Mouse (Mus musculus): Measurements from ENCODE around the gene Hoxa7. TPM values are rescaled to one million over a fixed set of nuclear protein-coding genes. Genes with fewer than 3 reads are reported as not detected.

Hoxa7 gene
- total RNA-seq, 2 experiments from 2014 or later = 2.6 to 4.1 TPM

DNA sequence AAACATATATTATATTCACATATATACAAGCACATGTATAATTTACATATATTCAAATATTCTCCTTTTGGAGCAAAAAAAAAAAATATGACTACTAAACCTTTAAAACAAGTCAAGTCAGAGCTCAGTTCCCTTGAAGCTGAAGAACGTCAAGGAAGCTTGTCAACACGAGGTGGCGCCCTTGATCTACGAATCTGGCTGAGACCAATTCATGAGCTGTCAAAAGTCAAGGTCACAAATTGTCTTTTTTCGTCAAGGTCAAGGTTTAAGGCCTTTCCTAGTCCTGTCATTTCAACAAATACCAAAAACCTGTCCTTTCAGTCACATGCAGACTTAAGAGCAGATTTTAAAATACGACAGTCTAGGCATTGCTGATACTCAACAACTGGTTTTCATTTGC lies 35.3 kb upstream of the Hoxa7 start:
- no peak for ATAC-seq (replicated peaks; ENCODE audit: low FRiP score, low TSS enrichment, poor library complexity, severe bottlenecking)

DNA sequence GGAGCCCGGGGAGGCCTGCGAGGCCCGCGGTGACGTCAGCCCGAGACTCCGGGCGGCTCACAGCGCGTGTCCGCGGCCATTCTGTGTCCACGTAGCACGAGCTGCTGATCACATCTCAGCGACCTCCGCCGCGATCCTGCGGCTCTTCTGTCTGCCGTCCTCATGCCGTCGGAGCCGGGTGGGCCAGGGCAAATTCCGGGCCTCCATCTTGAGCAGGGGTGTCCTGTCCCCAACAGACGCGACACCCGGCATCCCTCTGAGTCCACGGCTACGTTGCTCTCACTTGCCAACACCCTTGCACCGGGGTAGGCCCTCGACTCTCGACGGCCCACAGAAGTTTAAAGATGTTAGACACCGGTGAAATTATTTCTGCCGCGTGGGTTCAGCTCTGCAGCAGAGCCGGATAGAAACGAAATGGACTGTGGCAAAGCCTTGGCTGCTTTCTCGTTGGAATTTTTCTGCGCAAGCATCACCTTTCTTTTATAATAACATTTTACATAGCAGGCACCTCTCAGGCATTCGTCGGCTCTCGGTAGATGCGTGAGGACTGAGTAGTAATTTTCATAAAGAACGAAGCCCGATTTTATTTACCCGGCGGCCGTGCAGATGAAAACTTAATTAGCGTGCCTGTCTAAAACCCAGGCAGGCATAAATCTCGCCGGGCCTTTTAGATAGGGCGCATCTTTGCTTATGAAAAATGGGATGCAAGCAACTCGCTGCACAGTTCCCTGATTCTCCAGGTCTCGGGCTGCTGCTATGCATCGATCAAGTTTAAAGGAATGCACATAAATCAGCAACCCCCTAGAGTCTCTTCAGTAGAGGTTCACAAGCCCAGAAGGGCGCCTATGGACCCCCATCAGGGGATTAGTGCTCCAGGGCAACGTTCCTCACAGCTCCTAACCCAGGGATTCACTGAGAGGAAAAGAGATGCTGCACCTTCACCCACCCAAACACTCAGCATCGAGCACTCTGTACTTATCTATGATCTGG lies 32.2 kb upstream of the Hoxa7 start:
- no peak for ATAC-seq (replicated peaks; ENCODE audit: low FRiP score, low TSS enrichment, poor library complexity, severe bottlenecking)

DNA sequence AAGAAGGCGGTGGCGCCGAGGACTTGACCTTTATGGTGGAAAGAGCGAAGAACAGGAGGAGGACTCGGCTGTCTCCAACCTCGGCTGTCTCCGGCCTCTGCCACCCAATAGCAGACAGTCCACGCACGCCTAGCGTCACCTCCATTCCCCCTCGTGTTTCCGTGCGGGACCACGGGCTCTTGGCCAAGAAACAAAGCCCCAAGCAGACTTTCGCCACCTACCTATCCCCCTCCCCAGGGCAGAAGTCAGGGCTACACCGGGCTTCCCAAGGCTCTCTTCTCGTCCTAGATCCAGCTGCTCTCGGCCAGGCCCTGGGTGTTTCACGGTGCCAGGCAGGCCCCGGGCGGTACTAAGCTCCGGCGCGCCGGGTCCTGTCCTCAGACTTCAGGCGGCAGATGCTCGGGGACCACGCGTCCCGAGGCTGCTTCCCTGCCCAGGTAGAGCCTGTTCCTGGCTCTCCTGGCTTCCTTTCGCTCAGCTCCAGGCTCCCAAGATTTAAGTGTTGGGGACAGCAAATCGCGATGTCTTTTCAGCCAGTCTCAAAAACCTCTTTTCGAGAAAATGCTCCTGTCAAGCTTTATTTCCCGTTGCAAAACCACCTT lies 31.2 kb upstream of the Hoxa7 start:
- ATAC-seq (replicated peaks; ENCODE audit: low FRiP score, low TSS enrichment, poor library complexity, severe bottlenecking) = peak; percentile 9; the same call in 1 of the 2 replicates

- no peak for ATAC-seq (replicated peaks; ENCODE audit: low FRiP score, low TSS enrichment, poor library complexity, severe bottlenecking)
Observed at GRCm38 (mm10) chr6:52252016-52252774, 30.5 kb upstream of the Hoxa7 start.

DNA sequence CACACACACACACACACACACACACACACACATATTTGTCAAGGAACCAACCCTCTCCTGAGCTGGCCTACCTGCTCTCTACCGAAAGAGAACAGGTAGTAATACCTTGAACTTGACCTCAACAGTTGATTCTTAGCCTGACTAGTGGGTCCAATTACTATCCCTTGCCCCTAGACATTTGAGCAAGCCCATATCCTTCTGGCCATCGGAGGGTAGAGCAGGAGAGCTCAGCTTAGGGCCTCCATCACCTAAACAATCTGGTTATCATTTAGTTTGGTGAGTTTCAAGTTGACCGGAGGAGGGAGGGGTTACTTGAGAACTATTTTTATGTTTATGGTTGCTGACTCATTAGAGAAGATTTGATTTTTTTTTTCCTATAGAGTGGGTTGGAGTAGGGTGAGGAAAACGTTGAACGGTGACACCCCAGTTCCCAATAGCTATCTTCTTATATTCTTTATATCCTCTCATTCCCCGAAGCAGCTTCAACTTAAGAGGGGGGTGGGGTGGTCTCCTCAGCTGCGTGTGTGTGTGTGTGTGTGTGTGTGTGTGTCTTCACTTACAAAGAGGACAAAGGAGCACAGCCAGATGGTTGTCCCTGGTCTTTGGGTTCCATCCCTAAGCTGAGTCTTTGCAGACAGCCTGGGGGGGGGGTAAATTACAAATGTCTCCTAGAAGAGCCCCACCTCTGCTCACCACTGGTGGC lies 29.7 kb upstream of the Hoxa7 start:
- ATAC-seq (replicated peaks; ENCODE audit: low FRiP score, low TSS enrichment, poor library complexity, severe bottlenecking) = no peak

- no peak for ATAC-seq (replicated peaks; ENCODE audit: low FRiP score, low TSS enrichment, poor library complexity, severe bottlenecking)
Observed at GRCm38 (mm10) chr6:52249826-52250225, 28.2 kb upstream of the Hoxa7 start.

DNA sequence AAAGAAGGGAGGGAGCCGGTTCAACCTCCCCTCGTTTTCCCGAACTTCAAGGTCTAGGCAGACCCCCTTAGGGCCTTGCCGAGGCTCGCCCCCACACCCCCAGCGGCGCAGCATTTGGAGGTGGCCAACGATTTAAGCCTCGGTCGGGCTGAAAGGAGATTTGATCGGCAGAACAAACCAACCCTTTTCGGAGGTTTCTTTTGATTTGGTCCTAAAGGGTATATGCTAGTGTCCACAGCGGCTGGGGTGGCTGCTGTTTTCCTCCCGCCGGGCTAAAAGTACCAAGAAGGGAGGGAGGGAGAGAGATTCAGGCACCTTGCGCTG lies 27.7 kb upstream of the Hoxa7 start:
- ATAC-seq (replicated peaks; ENCODE audit: low FRiP score, low TSS enrichment, poor library complexity, severe bottlenecking) = no peak

DNA sequence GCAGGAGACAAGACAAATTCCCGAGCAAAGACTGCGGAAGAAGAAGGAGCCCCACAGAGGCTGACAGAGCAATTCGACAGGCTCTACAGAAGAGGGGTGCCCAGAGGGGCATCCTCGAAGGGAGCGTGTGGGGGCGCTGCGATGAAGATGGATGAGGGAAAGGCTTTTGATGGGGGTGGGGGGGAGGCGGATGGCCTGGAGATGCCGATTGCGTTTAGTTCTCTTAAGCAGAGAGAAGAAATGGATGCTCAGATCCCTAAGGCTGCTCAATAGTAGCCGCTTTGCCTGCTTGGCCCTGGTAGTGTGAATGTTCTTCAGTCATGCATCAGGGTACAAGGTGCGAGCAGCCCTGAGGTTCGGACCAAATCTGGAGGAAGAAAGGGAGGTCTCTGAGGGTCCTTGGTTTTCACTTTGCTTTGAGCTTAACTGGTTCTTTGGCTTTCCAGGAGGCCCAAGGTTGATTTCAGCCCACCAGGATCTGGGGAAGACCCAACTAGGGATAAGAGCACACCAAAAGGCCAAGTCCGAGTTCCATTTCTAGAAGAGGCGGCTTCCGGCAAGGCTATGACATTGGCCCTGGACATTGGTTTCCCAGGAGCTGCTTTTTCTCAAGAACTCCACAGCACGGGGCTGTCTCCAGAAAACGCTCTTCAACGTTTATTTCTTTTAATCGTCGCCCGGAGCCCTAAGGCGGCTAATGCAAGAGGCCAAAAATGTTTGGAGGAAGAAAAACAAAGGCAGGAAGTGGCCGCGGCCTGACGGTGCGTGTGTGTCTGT lies 27.2 kb upstream of the Hoxa7 start:
- ATAC-seq (replicated peaks; ENCODE audit: low FRiP score, low TSS enrichment, poor library complexity, severe bottlenecking) = no peak

- no peak for ATAC-seq (replicated peaks; ENCODE audit: low FRiP score, low TSS enrichment, poor library complexity, severe bottlenecking)
Observed at GRCm38 (mm10) chr6:52247766-52248637, 26.3 kb upstream of the Hoxa7 start.

DNA sequence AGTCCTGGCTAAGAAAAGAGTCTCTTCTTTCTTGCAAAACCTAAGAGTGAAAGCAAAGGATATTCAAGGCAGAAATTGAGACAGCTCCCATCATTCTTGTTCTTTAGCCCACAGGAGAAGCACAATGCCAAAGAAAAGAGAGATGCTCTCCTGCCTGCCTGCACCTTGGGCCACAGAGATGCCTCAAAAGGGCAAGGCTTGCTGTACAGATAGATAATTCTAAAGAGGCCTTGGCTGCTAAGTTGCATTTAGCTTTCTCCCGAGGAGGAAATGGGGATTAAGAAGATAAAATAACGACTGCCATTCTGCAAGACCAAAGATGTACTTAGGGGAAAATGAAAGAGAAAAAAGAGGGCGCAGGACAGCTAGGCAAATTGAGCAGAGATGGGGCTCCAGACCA lies 25.3 kb upstream of the Hoxa7 start:
- ATAC-seq (replicated peaks; ENCODE audit: low FRiP score, low TSS enrichment, poor library complexity, severe bottlenecking) = no peak

- no peak for ATAC-seq (replicated peaks; ENCODE audit: low FRiP score, low TSS enrichment, poor library complexity, severe bottlenecking)
Observed at GRCm38 (mm10) chr6:52246403-52246803, 24.7 kb upstream of the Hoxa7 start.

- ATAC-seq (replicated peaks; ENCODE audit: low FRiP score, low TSS enrichment, poor library complexity, severe bottlenecking) = no peak
Observed at GRCm38 (mm10) chr6:52245757-52246142, 24.1 kb upstream of the Hoxa7 start, which contains the start of gene Hoxa11. Gene Hoxa11, minus strand, starts transcription at chr6:52245810.

DNA sequence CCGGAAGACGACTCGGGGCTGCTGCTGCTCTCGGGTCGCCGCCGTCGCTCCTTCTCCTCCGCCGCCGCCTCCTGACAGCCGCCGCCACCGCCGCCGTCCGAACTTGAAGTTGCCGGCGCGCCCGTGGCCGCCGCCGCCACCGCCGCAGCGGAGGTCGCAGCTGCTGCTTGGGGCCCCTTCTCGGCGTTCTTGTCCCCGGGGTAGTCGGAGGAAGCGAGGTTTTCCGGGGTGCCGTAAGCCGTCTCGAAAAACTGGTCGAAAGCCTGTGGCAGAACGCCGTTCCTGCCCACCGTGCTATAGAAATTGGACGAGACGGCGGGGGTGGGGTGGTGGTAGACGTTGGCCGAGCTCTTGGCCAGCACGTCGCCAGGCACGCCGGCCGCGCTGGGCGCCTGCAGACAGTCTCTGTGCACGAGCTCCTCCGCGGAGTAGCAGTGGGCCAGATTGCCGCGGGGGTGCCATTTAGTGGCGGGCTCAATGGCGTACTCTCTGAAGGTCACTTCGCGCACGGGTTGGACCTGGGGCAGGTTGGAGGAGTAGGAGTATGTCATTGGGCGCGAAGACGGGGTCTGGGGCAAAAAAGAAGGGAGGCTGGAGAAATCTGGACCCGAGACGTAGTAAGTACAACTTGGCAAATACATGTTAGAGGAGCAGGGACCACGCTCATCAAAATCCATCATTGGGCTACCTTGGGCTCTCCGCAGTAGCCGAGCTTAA lies 23.5 kb upstream of the Hoxa7 start:
- ATAC-seq (replicated peaks; ENCODE audit: low FRiP score, low TSS enrichment, poor library complexity, severe bottlenecking) = no peak

GRCm38 (mm10) chr6:52244471-52245039 lies 22.9 kb upstream of the Hoxa7 start:
- no peak for ATAC-seq (replicated peaks; ENCODE audit: low FRiP score, low TSS enrichment, poor library complexity, severe bottlenecking)

DNA sequence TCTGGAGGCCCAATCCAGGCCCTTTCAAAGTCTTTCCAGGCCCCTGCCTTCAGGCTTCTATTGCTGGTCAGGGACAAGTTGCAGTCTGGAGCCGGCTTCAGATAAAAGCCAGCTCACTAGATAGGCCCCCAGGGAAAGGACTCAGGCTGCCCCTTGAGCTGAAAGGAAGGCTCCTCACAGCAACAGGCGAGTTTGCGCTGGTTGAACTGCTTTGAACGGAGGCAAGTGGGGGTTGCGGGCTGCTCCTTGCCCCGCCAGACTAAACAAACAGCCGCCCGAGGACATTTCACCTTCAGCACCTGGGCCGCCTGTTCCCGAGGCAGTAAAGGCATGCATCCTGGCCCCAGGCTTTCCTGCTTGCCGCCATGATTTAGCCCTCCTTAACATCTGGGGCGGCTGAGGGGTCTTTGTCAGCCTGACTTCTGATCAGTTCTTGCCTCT lies 22.0 kb upstream of the Hoxa7 start:
- ATAC-seq (replicated peaks; ENCODE audit: low FRiP score, low TSS enrichment, poor library complexity, severe bottlenecking) = no peak

GRCm38 (mm10) chr6:52242801-52243332 lies 21.2 kb upstream of the Hoxa7 start:
- no peak for ATAC-seq (replicated peaks; ENCODE audit: low FRiP score, low TSS enrichment, poor library complexity, severe bottlenecking)
